Mouse (Mus musculus) thymus, postnatal 25 days (tissue): Measurements from ENCODE around the gene Wfdc16.
A peak's percentile ranks its signal among the peaks of the same experiment; 100 is the strongest.
"Not testable (repeated sequence)": the region's sequence is repeated elsewhere in the genome, so short reads cannot be mapped to it uniquely, and the experiment has no call there.

ENCODE experiments used
- DNase-seq: peaks from one replicate; pipeline ENCODE4 v3.0.0; 2022

The Wfdc16 gene

GRCm38 (mm10) chr2:164638696-164639095 lies at the start of gene Wfdc16:
Gene Wfdc16, minus strand, starts transcription at chr2:164638796.
- no peak for DNase-seq

DNA sequence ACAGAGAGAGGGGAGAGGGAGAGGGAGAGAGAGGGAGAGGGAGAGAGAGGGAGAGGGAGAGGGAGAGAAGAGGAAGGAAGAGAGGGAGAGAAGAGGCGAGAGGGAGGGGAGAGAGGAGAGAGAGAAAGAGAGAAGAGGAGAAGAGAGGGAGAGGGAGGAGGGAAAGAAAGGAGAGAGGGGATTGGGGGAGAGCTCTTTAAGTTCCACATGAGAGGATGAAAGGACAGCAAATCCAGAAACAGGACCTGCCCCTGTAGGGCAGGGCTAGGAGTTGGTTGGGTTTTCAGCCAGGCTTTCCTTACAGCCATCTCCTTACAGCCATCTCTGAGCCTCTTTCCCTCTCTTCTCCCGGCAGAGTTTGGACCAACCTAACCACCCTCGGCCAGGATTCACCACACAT lies 46.2 kb upstream of the Wfdc16 start, which contains the start of gene Wfdc13:
TSS of gene Wfdc13 (plus strand) at position 301 of the 400 bp plus-strand sequence.
- no peak for DNase-seq

DNA sequence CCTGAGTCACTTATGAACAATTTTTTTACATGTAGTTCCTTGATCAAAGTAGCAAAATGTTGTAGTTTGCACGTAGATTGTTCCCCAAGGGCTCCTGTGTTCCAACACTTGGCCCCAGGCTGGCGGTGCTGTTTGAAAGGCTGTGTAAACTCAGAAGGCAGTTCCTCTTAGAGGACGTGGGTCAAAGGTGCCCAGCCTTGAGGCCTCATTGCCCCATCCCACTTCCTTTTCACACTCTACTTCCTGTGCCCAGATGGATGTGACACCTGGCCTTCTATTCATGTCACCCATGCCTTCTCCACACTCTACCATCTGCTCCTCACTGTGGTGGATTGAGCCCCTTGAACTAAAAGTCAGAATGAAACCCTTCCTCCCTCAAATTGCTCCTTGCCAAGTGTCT lies 41.3 kb upstream of the Wfdc16 start:
- peak; percentile 53 for DNase-seq

DNA sequence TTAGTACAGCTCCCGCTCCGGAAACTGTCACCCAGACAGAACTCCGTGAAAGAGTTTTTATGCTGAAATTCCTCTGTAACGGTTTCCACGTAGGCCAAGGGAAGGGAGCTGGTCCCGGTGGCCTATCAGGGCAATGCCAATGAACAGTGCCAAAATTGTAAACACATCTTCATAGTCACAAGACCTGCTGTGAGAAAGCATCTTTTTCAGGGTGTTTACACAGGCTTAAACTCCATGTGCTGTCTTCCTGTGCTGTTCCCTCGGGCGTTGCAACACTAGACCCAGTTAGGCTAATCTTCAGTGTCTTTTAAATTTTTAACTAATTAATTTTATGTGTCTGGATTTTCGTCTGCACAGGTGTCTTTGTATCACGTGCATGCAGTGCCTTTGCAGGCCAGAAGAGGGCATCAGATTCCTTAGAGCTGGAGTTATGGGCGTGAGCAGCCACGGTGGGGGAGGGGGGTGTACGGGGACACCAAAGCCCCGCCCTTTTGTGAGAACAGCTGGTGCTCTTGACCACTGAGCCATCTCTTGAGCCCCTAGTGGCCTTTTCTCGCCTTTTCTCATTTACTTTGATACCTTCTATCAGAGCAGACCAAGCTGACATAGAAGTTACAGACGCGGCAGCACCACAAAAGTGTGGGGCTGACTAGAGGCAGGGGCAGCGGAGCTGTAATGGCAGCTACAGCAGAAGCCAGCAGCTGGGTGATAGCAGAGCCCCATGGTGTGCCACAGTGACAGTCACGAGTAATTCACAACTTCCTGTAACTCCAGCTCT lies 40.4 kb upstream of the Wfdc16 start:
- peak; percentile 82 for DNase-seq

- DNase-seq = no peak
Observed at GRCm38 (mm10) chr2:164676916-164677685, 38.5 kb upstream of the Wfdc16 start.

DNA sequence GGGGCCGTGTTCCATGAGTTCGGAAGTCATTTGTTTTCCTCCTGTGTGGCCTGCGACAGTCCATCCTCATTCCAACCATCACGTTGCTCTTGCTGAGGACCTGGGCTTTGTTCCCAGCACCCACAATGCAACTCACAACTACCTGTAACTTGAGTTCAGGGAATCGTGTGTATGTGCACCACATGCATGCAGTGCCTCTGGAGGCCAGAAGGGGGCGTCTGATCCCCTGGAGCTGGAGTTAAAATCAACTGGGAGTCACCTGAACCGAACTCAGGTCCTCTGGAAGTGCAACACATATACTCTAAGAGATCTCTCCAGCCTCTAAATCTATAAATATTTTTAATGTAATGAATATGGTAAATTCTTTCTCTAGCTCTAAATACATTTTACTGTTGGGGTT lies 37.5 kb upstream of the Wfdc16 start:
- no peak for DNase-seq

DNA sequence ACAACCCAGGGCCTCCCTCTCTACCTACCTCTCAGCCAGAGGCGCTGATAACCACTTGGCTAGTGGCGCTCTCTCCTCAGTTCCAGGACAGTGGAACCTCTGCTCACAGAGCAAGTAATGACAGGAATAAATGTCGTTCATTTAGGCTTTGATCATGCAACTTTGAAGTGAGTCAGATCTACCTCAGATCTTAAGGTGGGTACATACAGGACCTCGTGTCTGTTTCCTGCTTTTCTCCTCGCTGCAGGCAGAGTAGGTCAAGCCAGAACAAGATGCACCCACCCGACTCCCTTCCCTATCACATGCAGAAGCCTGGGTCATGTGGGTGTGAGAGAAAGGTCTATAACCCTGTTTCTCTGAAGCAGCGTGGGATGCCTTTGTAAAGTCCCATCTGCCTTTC lies 35.4 kb upstream of the Wfdc16 start, which contains the start of gene Wfdc11:
TSS of gene Wfdc11 (minus strand) at position 101 of the 400 bp plus-strand sequence.
- no peak for DNase-seq

GRCm38 (mm10) chr2:164670938-164671337 lies 32.3 kb upstream of the Wfdc16 start:
- DNase-seq = no peak

DNA sequence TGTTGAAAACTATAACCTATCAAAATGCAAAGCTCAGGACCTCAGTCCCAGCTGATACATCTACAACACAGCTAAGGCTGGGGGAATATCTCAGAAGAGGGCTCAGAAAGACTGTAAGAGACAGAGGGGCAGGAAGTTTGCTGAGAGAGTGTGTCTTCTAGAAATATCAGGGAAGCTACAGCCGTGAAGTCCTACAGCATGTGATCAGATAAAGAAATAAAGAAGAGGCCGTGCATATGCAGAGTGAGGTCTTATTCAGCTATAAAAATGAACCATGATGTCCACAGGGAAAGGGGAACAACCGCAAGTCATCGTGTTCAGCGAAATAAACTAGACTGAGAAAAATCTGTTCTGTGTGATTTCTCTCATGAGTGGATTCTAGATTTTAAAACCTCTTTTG lies 31.7 kb upstream of the Wfdc16 start:
- no peak for DNase-seq

- DNase-seq = no peak
Observed at GRCm38 (mm10) chr2:164664851-164665250, 26.3 kb upstream of the Wfdc16 start.

DNA sequence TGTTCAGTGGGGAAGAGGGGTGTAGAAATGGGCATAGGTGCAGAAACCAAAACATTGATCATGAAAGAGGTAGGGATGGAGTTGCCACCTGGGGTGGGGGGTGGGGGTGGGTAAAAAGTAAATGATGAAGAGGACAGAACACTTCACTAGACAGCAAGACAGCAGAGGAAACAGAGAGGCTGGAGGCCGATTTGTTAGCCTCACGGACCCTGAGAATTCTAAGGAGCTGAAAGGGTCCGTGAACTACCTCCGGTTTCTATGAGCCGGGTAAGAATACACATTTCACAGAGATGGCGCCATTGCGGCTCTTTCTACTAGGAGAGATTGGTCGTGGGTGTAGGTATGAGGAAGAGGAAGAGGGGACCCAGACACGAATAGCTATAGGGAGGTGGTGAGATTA lies 17.9 kb upstream of the Wfdc16 start, which contains the start of gene Wfdc9:
TSS of gene Wfdc9 (minus strand) at position 101 of the 400 bp plus-strand sequence.
- DNase-seq = no peak

- peak; percentile 52 for DNase-seq
Observed at GRCm38 (mm10) chr2:164655858-164656257, 17.3 kb upstream of the Wfdc16 start, which contains the start of gene Wfdc10. Gene Wfdc10, plus strand, starts transcription at chr2:164656046.

DNA sequence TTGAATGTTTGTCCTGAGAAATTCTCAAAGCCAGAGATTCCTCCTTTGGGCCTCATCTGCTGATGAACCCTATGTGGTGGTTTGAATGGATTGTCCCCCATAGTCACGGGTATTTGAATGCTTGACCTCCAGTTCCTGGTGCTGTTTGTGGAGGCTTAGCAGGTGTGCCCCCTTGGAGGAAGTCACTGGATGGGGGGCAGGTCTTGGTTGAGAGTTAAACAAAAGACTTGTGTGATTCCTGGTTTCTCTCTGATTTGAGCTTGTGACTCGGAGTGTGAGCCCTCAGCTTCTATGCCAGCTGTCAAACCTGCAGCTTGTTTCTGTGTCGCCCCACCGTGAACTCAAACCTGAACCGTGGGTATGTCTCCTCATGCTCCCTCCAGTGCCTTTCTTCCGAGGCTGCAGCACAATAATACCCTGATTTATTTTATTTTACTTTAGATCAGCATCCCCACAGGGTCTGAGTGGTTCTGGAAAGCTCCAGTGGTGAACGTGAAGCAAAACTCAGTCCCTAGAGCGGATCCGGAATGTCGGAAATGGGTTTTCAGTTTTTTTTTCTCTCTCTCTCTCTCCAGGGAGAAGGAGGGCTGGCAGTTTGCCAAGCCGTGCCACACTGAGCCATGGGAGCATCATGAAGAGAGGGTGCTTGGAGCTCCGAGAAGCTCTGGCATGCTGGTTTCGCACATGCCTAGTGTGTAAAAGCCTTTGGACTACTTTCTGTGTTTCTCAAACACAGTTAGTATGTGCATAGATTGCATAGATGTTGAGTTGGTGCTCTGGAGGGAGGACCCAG lies 3.5 kb upstream of the Wfdc16 start:
- DNase-seq = no peak

- no peak for DNase-seq
Observed at GRCm38 (mm10) chr2:164641129-164641528, 2.5 kb upstream of the Wfdc16 start.

DNA sequence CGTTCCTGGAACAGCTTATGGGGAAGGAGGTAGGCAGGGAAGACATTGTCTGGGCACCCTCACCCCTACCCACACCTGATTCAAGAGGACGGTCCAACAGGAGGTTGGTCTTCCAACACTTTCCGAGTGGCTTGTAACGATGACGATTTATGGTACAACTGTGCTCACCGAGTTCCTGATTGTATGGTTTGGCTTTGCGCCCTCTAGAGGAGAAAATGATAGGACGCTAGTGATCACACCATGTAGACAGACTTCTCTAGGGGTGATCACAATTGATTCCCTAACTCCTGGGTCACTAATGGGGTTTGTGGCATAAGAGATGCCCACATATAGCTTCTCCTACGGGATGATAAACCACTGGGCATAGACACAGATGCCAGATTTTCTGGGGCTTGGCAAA lies 3.3 kb downstream of the Wfdc16 start:
- DNase-seq = peak; percentile 7

DNA sequence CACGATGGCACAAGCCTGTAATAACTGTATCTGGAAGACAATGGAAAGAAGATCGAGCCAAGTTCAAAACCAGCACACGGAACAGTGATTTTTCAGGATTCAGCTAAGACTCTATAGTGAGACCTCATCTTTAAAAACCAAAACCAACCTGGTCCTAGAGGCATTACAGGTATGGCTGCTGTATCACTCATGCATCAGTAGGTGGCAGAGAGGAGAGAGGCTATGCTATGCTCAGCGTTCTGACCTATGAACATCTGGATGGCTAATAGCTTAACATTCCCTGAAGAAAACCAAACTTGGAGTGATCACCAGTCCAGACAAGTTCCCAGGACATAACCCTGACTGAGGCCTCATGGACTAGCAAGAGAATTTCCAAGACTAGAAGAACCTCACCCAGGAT lies 16.8 kb downstream of the Wfdc16 start:
- DNase-seq = no peak

GRCm38 (mm10) chr2:164619050-164619449 lies 19.5 kb downstream of the Wfdc16 start:
- no peak for DNase-seq

DNA sequence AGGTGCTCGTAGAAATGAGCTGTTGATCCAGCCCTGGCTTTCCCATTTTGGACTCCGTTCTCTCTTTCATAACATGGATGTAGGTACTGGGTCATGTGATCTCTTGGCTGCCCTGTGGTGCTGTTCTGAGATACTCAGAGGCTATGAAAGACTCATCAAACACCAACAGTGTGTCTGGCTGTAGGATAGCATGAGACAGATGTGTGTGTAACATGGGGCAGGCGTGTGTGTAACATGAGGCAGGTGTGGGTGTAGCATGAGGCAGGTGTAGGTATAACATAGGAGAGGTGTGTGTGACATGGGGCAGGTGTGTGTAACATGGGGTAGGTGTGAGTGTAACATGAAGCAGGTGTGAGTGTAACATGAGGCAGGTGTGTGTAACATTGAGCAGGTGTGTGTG lies 23.2 kb downstream of the Wfdc16 start:
- no peak for DNase-seq

- not testable (repeated sequence) for DNase-seq
Observed at GRCm38 (mm10) chr2:164613471-164613870, 25.1 kb downstream of the Wfdc16 start, which contains the start of the genes Wfdc6b and Wfdc8. Gene Wfdc6b, plus strand, starts transcription at chr2:164613522. Gene Wfdc8, minus strand, starts transcription at chr2:164613626.

- no peak for DNase-seq
Observed at GRCm38 (mm10) chr2:164608781-164609180, 29.8 kb downstream of the Wfdc16 start.

GRCm38 (mm10) chr2:164604411-164604810 lies 34.2 kb downstream of the Wfdc16 start:
- DNase-seq = no peak

- no peak for DNase-seq
Observed at GRCm38 (mm10) chr2:164603482-164603881, 35.1 kb downstream of the Wfdc16 start.

DNA sequence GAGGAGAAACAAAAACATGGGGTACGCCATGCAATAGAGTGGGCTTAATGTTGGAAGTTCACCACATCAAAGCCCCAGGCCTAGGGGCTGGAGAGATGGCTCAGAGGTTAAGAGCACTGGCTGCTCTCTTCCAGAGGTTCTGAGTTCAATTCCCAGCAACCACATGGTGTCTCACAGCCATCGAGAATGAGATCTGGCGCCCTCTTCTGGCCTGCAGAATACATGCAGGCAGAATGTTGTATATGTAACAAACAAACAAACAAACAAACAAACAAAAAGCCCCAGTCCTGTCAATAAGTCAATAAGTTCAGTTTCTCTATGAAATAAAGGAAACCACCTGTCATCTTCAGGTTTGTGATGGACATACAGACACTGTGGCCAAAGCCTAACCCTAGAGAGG lies 38.4 kb downstream of the Wfdc16 start:
- no peak for DNase-seq
